Mouse (Mus musculus) granulocyte monocyte progenitor cell, adult 5-6 weeks (primary cell): Measurements from ENCODE around the gene B3gnt3. TPM values are rescaled to one million over a fixed set of nuclear protein-coding genes. Genes with fewer than 3 reads are reported as not detected.
"Not testable (repeated sequence)": the region's sequence is repeated elsewhere in the genome, so short reads cannot be mapped to it uniquely, and the experiment has no call there.

Experiments used
- ATAC-seq: replicated peaks from 2 replicates; pipeline ENCODE4 v1.8.0; 2016; ENCODE audit warnings: mild to moderate bottlenecking, moderate TSS enrichment, inconsistent platforms; ENCODE audit not compliant: poor library complexity, severe bottlenecking
- total RNA-seq, 2 experiments: library from RNA; stranded (forward) in 1 of 2; stranded (reverse) in 1 of 2; fragments of 200-712, 200-1000 nt in 1 of 2; fragments of >200 nt in 1 of 2; fragmentation: Nextera tagmentation in 1 of 2; gene quantifications; 2 replicates each; pipeline ENCODE4 v1.2.3; 2014 to 2017

The B3gnt3 gene
- total RNA-seq (2014; fragmentation: Nextera tagmentation) (1.4 TPM in 1 of 2 replicates, not detected in the other), total RNA-seq (2017) (0.39 TPM in 1 of 2 replicates, not detected in the other)

DNA sequence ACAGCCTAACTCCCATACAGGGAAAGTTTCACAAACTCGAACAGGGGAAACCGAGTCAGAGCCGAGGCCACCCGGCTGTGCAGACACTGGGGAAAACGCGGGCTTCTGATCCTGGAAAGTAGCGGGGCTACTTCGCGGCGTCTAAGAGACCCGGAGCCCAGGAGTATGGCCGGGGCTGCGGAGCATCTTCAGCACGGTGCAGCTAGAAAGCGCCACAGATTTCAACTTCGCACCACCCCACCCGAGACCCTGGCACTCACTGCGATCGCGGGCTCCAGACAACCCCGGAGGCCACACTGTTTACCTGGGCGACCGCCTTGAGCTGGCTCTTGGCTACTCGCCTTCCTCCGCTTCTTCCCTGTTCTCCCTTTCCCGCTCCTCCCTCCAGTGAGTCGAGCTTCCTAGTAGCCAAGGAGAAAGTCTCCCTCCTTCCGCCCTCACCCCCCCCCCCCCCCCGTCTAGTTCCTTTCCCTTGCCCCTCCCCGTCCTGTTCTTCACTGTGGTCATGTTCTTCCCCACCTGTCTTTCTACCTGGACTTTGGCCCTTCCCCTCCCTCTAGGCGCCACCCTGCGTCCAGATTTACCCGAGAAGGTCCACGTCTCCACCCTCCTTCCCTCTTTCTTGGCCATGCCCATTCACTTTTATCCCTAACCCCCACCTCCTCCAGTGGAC, at the start of gene B3gnt3:
TSS of gene B3gnt3 (minus strand) at position 376 of the 673 bp plus-strand sequence.
- peak; percentile 17; the same call in 1 of the 2 replicates for ATAC-seq

- ATAC-seq: not testable (repeated sequence)
Observed at GRCm38 (mm10) chr8:71749321-71750075, 47.9 kb upstream of the B3gnt3 start.

GRCm38 (mm10) chr8:71747082-71747481, 45.5 kb upstream of the B3gnt3 start:
- peak; percentile 93 for ATAC-seq

DNA sequence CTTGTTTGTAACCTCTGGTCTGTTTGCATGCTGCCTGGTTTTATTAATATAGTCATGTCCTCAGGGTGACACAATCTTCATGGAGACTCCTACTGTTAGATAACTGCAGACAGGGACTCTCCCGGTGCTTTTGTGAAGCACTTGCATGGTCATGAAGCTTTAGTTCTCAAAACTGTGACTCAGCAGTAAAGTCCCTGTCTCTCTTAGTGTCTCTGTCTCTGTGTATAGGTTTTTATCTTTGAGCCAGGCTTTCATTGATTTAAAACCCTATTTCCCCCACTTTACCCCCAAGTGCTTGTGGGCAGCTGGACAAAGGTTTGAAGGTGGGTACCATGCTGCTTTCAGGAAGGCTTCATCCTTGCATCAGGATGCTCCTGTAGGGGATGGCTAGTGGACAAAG, 43.7 kb upstream of the B3gnt3 start:
- ATAC-seq: no peak

DNA sequence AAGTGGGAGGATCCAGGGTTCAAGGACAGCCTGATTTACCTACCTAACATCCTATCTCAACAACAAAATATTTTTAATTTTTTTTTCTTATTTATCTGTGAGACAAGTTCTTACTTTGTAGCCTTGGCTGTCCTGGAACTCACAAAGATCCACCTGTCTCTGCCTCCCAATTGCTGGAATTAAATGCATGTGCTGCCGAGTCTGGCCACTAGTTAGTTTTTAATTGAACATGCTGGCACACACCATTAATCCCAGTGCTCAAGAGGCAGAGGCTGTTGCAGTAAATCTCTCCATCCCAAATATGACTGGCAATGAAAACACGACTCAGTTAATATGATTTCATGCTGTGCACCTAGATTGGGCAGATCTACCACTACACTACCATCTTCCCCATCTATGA, 41.2 kb upstream of the B3gnt3 start:
- ATAC-seq: no peak

DNA sequence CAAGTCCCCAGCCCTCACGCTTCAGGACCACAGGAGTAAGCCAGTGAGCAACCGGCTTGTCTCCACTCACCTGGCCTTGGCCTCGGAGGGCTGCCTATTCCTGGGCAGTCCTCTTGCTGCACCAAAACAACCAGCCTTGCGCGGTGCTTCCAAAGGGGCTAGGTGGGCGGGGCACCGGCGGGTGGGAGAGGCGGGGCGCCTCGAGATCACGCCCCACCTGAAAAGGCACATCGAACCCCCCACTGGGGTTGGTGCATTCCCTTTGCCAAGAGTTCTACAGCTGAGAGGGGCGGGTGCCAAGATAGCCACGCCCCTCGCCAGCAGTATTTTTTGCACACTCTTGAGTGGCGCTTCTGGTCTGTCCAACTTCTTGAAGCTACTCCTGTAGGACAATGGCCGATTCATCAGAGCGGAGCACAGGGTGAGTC, 40.1 kb upstream of the B3gnt3 start:
- ATAC-seq: peak; percentile 23; the same call in 1 of the 2 replicates

DNA sequence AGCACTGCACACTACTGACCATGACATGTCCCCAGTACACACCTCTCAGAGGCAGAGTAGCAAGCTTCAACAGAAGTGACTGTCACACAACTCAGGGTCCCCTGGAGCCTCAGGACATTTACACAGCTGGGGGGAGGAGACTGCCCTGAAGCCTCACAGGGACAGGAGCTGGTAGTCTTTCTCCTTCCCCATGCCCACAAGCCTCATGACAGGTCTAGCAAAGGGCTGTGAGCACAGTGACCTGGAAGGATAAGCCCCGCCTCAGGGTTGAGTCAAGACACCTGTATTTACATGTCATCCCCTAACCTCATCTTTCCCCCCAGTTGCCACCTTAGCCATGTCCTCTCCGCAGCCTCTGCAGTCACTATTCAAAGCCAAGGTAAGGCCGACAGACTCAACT, 39.6 kb upstream of the B3gnt3 start:
- ATAC-seq: no peak

- ATAC-seq: not testable (repeated sequence)
Observed at GRCm38 (mm10) chr8:71738316-71738715, 36.7 kb upstream of the B3gnt3 start.

- ATAC-seq: peak; percentile 57
Observed at GRCm38 (mm10) chr8:71731652-71732230, 30.2 kb upstream of the B3gnt3 start.

- peak; percentile 52 for ATAC-seq
Observed at GRCm38 (mm10) chr8:71728826-71729620, 27.4 kb upstream of the B3gnt3 start.

GRCm38 (mm10) chr8:71728240-71728785, 26.7 kb upstream of the B3gnt3 start:
- ATAC-seq: peak; percentile 40

DNA sequence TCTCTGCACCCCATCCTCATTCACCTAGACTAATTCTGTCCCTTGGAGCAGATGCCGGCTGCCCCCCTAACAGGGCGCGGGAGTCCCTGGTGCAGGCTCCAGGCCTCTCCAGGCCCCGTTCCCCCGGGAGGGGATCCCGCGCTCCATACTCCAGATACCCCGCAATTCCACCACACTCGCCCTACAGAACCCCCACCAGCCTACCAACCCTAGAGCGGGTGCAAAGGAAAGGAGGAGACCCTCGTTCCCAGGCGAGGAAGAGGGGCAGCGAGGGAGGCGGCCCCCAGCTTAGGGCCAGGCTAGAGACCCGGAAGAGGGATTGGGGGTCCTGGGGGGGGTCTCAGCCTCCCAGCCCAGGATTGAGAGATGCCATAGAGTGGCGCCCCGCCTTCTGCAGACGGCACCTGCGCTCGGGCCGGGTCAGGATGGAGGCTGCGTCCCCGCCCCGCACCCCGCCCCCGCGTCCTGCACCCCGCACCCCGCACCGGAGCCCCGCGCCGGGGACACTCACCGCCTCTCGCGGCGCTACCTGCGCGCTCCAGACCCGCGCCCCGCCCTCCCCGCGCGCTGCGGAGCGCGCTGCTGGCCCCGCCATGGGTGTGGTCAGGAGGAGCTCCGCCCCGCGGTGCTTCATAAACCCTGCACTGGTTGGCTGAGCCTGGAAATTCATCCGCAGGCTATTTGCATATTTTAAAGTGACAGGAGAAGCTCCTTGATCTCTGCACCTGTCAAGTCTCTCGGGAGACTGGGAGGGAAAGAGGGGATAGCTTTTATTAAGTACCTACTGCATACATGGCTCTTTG, 23.7 kb upstream of the B3gnt3 start, which contains the start of gene Fcho1:
TSS of gene Fcho1 (minus strand) at position 595 of the 803 bp plus-strand sequence.
- peak; percentile 54 for ATAC-seq

DNA sequence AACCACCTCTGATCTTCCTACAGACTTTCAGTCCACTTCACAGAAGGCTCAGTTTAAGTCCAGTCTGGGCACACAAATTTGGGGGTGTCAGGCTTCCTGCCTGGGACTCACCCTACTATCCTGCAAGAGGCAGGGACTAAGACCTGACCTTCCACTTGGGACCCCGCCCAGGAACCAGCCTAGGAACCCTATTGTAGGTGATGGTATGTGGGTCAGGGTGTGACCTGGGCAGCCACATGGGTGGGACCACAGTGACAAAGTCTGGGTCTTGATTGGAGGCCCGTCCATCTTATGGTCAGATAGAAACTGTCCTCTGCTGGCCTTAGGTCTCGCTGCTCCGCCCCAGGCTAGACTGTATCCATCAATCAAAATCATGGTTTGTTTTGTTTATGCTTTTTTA, 22.8 kb upstream of the B3gnt3 start:
- ATAC-seq: no peak

GRCm38 (mm10) chr8:71723047-71723551, 21.5 kb upstream of the B3gnt3 start:
- ATAC-seq: peak; percentile 80

- ATAC-seq: no peak
Observed at GRCm38 (mm10) chr8:71719928-71720457, 18.4 kb upstream of the B3gnt3 start.

DNA sequence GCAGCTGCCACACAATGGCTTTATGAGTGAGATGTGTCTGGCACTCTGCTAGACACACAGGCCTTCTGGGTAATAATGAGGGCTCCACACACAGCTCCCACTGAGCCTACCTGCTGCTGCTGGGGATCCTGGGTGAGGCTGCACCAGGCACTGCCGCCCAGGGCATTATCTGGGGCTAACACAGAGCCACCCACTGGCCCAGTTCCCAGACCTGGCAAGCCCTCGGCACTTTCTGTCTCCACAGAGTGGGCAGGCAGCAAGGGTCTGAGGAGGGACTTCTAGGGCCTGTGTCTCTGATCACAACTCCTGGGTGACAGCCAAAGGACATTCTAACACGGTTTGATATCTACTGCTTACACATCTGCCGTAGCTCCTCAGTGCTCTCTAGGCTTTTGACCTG, 17.6 kb upstream of the B3gnt3 start:
- no peak for ATAC-seq

DNA sequence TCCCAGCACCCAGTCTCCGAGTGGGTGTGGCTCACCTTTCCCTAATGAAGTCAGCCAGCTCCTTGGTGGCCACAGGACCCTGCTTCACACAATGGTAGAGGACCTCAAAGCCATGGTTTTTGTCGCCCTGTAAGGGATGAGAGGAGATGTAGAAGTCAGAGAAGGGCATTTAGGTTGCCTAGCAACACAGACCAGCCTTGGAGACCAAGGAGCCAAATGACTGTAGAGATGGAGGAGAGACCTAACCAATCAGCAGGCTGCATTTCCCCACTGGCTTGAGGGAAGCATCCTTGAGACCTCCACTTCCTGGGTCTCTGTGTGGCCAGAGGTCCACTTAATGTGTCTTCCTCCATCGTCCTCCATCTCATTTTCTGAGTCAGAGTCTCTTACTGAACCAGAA, 16.7 kb upstream of the B3gnt3 start:
- ATAC-seq: no peak

- ATAC-seq: no peak
Observed at GRCm38 (mm10) chr8:71717096-71717495, 15.5 kb upstream of the B3gnt3 start.
